Comparison of ENCODE assay signal across 24 mouse cellular contexts in the genomic region with DNA sequence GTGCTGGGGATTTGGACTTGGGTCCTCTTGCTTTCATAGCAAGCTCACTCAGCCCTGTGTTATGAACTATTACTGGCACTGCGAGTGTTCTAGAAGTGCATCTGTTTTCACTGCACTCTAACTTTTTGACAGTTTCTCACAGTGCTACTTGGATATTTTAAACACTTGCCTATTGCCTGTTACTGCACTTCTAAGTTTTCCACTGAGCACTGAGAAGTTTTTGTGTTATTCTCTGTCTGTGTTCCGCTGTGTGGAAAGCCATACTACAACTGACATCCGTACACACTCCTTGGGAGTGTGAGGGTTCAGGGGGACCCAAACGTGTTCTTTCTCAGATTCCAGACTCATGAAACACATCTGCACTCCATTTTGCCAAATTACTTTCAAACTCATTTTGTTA.
DNase-seq lines count a peak whose midpoint lies in the region; ATAC-seq and TF ChIP-seq lines count a peak whose summit lies in the region.
"Had no signal": no experiment of that assay in that cellular context is flagged by ENCODE, and none has a peak within 500 bp of the region (broad histone marks: within the 10 kb centered on the region; RNA-seq: fewer than 3 reads in every experiment).

No protein-coding gene starts in this region.

- H3K9ac ChIP-seq in limb, embryonic 12.5 days (replicated peaks), result no peak overlapping the region
- H3K9ac ChIP-seq in embryonic facial prominence, embryonic 13.5 days, result no peak overlapping the region
- no peak overlapping the region for H3K9ac ChIP-seq in stomach, embryonic 16.5 days (ENCODE audit: low read length)
- H3K9ac ChIP-seq: heart, embryonic 12.5 days; liver, embryonic 15.5 days; lung, embryonic 15.5 days had no signal

- no peak for DNase-seq in limb, embryonic 10.5 days (ENCODE audit: low spot score)
- no peak for DNase-seq in natural killer cell, adult 2 months (ENCODE audit: low spot score in 2 of 2)
- DNase-seq in gastrocnemius, adult 18-20 months (ENCODE audit: low spot score), result no peak
- DNase-seq: adrenal gland, postnatal 25 days; cerebellum, adult 8-10 months; gastrocnemius, postnatal 10 days; kidney, adult 9 months; kidney, postnatal 14 days; liver; thymus, postnatal 25 days had no signal

- TF ChIP-seq POLR2A in embryonic fibroblast, embryonic 13.5 days (IDR thresholded peaks at IDR 0.05; ENCODE audit: low read depth, low read length), result no peak

- ATAC-seq in limb, embryonic 12.5 days (ENCODE audit: insufficient number of reproducible peaks, insufficient read depth, low FRiP score, low TSS enrichment, low read depth), result no peak
- ATAC-seq in embryonic facial prominence, embryonic 13.5 days (ENCODE audit: insufficient number of reproducible peaks, insufficient read depth, low FRiP score, low TSS enrichment, low read depth), result no peak
- ATAC-seq in stomach, embryonic 16.5 days (ENCODE audit: insufficient read depth, low FRiP score), result no peak
- ATAC-seq: forebrain, embryonic 14.5 days; hindbrain, embryonic 16.5 days; intestine, embryonic 16.5 days; midbrain, embryonic 16.5 days had no signal

- no peaks in the 10 kb centered on the region for H3K27me3 ChIP-seq in limb, embryonic 12.5 days
- H3K27me3 ChIP-seq in limb, embryonic 10.5 days (ENCODE audit: low read depth, poor library complexity, severe bottlenecking), result no peaks in the 10 kb centered on the region
- H3K27me3 ChIP-seq in embryonic facial prominence, embryonic 13.5 days, result no peaks in the 10 kb centered on the region
- no peaks in the 10 kb centered on the region for H3K27me3 ChIP-seq in stomach, embryonic 16.5 days (ENCODE audit: control insufficient read depth, insufficient read depth, low read length)
- H3K27me3 ChIP-seq: heart, embryonic 12.5 days; liver, embryonic 15.5 days; lung, embryonic 15.5 days had no signal

- WGBS in limb, embryonic 12.5 days, result 57% methylated on average over 4 of the region's 4 CpGs
- WGBS in limb, embryonic 10.5 days, result 84% methylated on average over 4 of the region's 4 CpGs
- 42% methylated on average over 4 of the region's 4 CpGs for WGBS in embryonic facial prominence, embryonic 13.5 days
- 42% methylated on average over 4 of the region's 4 CpGs for WGBS in stomach, embryonic 16.5 days

- TF ChIP-seq CTCF in embryonic fibroblast, embryonic 13.5 days (IDR thresholded peaks at IDR 0.05; ENCODE audit: borderline replicate concordance, insufficient read depth, low read length), result no peak

- no peak overlapping the region for H3K4me2 ChIP-seq in limb, embryonic 12.5 days
- H3K4me2 ChIP-seq in embryonic facial prominence, embryonic 13.5 days, result no peak overlapping the region
- H3K4me2 ChIP-seq in stomach, embryonic 16.5 days (ENCODE audit: low read depth, low read length), result no peak overlapping the region
- H3K4me2 ChIP-seq: heart, embryonic 12.5 days; liver, embryonic 15.5 days; lung, embryonic 15.5 days had no signal

- H3K4me1 ChIP-seq in limb, embryonic 12.5 days (replicated peaks), result no peaks in the 10 kb centered on the region; the same call in 1 of the 2 replicates
- 0 out of 2 replicates have a peak, but pooled peaks cover 4% of the 10 kb centered on the region for H3K4me1 ChIP-seq in limb, embryonic 10.5 days
- peaks cover 10% of the 10 kb centered on the region for H3K4me1 ChIP-seq in embryonic facial prominence, embryonic 13.5 days
- peaks cover 30% of the 10 kb centered on the region for H3K4me1 ChIP-seq in embryonic fibroblast, embryonic 13.5 days (ENCODE audit: control insufficient read depth, insufficient read depth, low read length)
- H3K4me1 ChIP-seq in stomach, embryonic 16.5 days (ENCODE audit: control insufficient read depth, insufficient read depth, low read length), result peaks cover 13% of the 10 kb centered on the region

- H3K36me3 ChIP-seq in limb, embryonic 12.5 days, result no peaks in the 10 kb centered on the region
- peaks cover 2% of the 10 kb centered on the region; the same call in 1 of the 2 replicates for H3K36me3 ChIP-seq in limb, embryonic 10.5 days
- no peaks in the 10 kb centered on the region for H3K36me3 ChIP-seq in embryonic facial prominence, embryonic 13.5 days
- H3K36me3 ChIP-seq in stomach, embryonic 16.5 days (ENCODE audit: control insufficient read depth, insufficient read depth, low read length), result no peaks in the 10 kb centered on the region
- H3K36me3 ChIP-seq: heart, embryonic 12.5 days; hindbrain, embryonic 10.5 days; liver, embryonic 15.5 days; lung, embryonic 15.5 days had no signal

- no peak overlapping the region for H3K4me3 ChIP-seq in limb, embryonic 12.5 days (replicated peaks)
- H3K4me3 ChIP-seq in limb, embryonic 10.5 days, result no peak overlapping the region
- no peak overlapping the region for H3K4me3 ChIP-seq in embryonic facial prominence, embryonic 13.5 days
- H3K4me3 ChIP-seq in embryonic fibroblast, embryonic 13.5 days (ENCODE audit: insufficient read depth, low read length), result no peak overlapping the region
- no peak overlapping the region for H3K4me3 ChIP-seq in stomach, embryonic 16.5 days (replicated peaks; ENCODE audit: low read length)
- H3K4me3 ChIP-seq: heart, embryonic 12.5 days; hindbrain, embryonic 10.5 days; layer of hippocampus, adult 2 months; liver, embryonic 15.5 days; lung, embryonic 15.5 days had no signal

- peak overlapping the region; percentile 47; the same call in 1 of the 2 replicates for H3K27ac ChIP-seq in limb, embryonic 12.5 days
- no peak overlapping the region for H3K27ac ChIP-seq in limb, embryonic 10.5 days
- H3K27ac ChIP-seq in embryonic facial prominence, embryonic 13.5 days, result peak overlapping the region; percentile 69
- peak overlapping the region; percentile 99 for H3K27ac ChIP-seq in embryonic fibroblast, embryonic 13.5 days (ENCODE audit: insufficient read depth, low read length)
- peak overlapping the region; percentile 62; the same call in 1 of the 2 replicates for H3K27ac ChIP-seq in stomach, embryonic 16.5 days (ENCODE audit: low read length)
- H3K27ac ChIP-seq: hindbrain, embryonic 10.5 days; layer of hippocampus, adult 2 months; liver, embryonic 15.5 days; lung, embryonic 15.5 days; macrophage had no signal

- H3K9me3 ChIP-seq in limb, embryonic 12.5 days, result no peaks in the 10 kb centered on the region
- no peaks in the 10 kb centered on the region for H3K9me3 ChIP-seq in limb, embryonic 10.5 days (replicated peaks)
- no peaks in the 10 kb centered on the region for H3K9me3 ChIP-seq in embryonic facial prominence, embryonic 13.5 days
- no peaks in the 10 kb centered on the region for H3K9me3 ChIP-seq in stomach, embryonic 16.5 days (replicated peaks; ENCODE audit: control insufficient read depth, low read length)
- H3K9me3 ChIP-seq: heart, embryonic 12.5 days; hindbrain, embryonic 10.5 days; liver, embryonic 15.5 days; lung, embryonic 15.5 days had no signal
